Mouse (Mus musculus): ENCODE measurements at regions not wholly inside any gene's neighbourhood (a gene's known extent, or its start where the extent isn't known, plus 50 kb on each side); places are given as distances from the start of the nearest gene placed in this dataset.

- TF ChIP-seq CTCF (conservative IDR thresholded peaks at IDR 0.05; ENCODE audit: insufficient read depth, insufficient read length, low read depth, low read length) (no peak), POLR2A (IDR thresholded peaks at IDR 0.05; ENCODE audit: low read depth, low read length) (no peak)
Observed at GRCm38 (mm10) chr15:31979961-31980360, 197.1 kb upstream of the Tas2r119 start.
